Mouse (Mus musculus) neural tube, postnatal 0 days (tissue): ENCODE results near the gene Pacs2. TPM values are rescaled to one million over a fixed set of nuclear protein-coding genes. Genes with fewer than 3 reads are reported as not detected.

ENCODE experiments used
- microRNA-seq: library from miRNA; unstranded; fragments of <30 nt; microRNA quantifications from one replicate; pipeline ENCODE4, GENCODE M21; 2016
- polyA plus RNA-seq: library from polyadenylated mRNA; unstranded; fragments of >200 nt; fragmentation: Nextera tagmentation; extraction: Ambion mirVana; gene quantifications from 2 replicates; pipeline ENCODE4 v1.2.1, GENCODE M21; 2015

Gene Pacs2
- 23.2 and 23.9 TPM in 2 replicates for polyA plus RNA-seq

GRCm38 (mm10) chr12:113013604-113014558 lies at the start of gene Pacs2:
TSS of gene Pacs2 (plus strand) at chr12:113014508.

GRCm38 (mm10) chr12:112976371-112977073 lies 37.8 kb upstream of the Pacs2 start, which contains the start of gene Btbd6:
TSS of gene Btbd6 (plus strand) at chr12:112976482.

GRCm38 (mm10) chr12:113000294-113001132 lies 13.8 kb upstream of the Pacs2 start, which contains the start of gene Brf1:
TSS of gene Brf1 (minus strand) at chr12:113000704.

GRCm38 (mm10) chr12:113074329-113075062 lies 60.2 kb downstream of the Pacs2 start, which contains the start of gene Tex22:
TSS of gene Tex22 (plus strand) at chr12:113074502.

GRCm38 (mm10) chr12:113097749-113098281 lies 83.5 kb downstream of the Pacs2 start, which contains the start of gene Mta1:
TSS of gene Mta1 (plus strand) at chr12:113098278.

Small RNA genes lying within 50 kb of the gene (microRNA-seq; reads per million reads assigned to microRNA genes)
- gene Gm44471: not detected

Other genes with a start within 250 kb of the Pacs2 start
- 8.2 and 9.1 TPM in 2 replicates for gene Ahnak2, start 211.9 kb upstream of the Pacs2 start, polyA plus RNA-seq
- gene Clba1, start 205.6 kb upstream of the Pacs2 start, polyA plus RNA-seq: 20.0 and 22.4 TPM in 2 replicates
- 15.8 and 17.2 TPM in 2 replicates for gene Cdca4, start 185.1 kb upstream of the Pacs2 start, polyA plus RNA-seq
- gene Gpr132, start 146.3 kb upstream of the Pacs2 start, polyA plus RNA-seq: 0.08 TPM in 1 of 2 replicates, not detected in the other
- 10.5 and 15.9 TPM in 2 replicates for gene Jag2, start 84.7 kb upstream of the Pacs2 start, polyA plus RNA-seq
- gene Nudt14, start 72.4 kb upstream of the Pacs2 start, polyA plus RNA-seq: 48.1 and 51.4 TPM in 2 replicates
- gene Btbd6, start 38.0 kb upstream of the Pacs2 start, polyA plus RNA-seq: 50.3 and 59.9 TPM in 2 replicates
- 38.4 and 38.6 TPM in 2 replicates for gene Brf1, start 13.8 kb upstream of the Pacs2 start, polyA plus RNA-seq
- not detected in 2 replicates for gene Tex22, start 60.0 kb downstream of the Pacs2 start, polyA plus RNA-seq
- gene Mta1, start 83.8 kb downstream of the Pacs2 start, polyA plus RNA-seq: 13.3 and 17.7 TPM in 2 replicates
- 232 and 243 TPM in 2 replicates for gene Crip2, start 125.7 kb downstream of the Pacs2 start, polyA plus RNA-seq
- 60.2 and 88.4 TPM in 2 replicates for gene Crip1, start 131.8 kb downstream of the Pacs2 start, polyA plus RNA-seq
- 12.3 and 12.4 TPM in 2 replicates for gene Tedc1, start 141.9 kb downstream of the Pacs2 start, polyA plus RNA-seq
- 58.9 and 65.6 TPM in 2 replicates for gene Tmem121, start 171.4 kb downstream of the Pacs2 start, polyA plus RNA-seq